Mouse (Mus musculus) right cerebral cortex, adult 18-20 months (tissue): Measurements from ENCODE around the gene Myod1.

Experiments used
- DNase-seq: peaks from one replicate; pipeline ENCODE4 v3.0.0; 2022; ENCODE audit warnings: mixed read lengths

The Myod1 gene

GRCm38 (mm10) chr7:46376172-46377007 lies at the start of gene Myod1:
TSS of gene Myod1 (plus strand) at chr7:46376474.
- DNase-seq: no peak

- peak; percentile 51 for DNase-seq
Measured at GRCm38 (mm10) chr7:46327896-46328295, 48.4 kb upstream of the Myod1 start.

GRCm38 (mm10) chr7:46337397-46337796 lies 38.9 kb upstream of the Myod1 start:
- DNase-seq: no peak

GRCm38 (mm10) chr7:46339818-46340217 lies 36.5 kb upstream of the Myod1 start:
- no peak for DNase-seq

GRCm38 (mm10) chr7:46340295-46340694 lies 36.0 kb upstream of the Myod1 start:
- no peak for DNase-seq

GRCm38 (mm10) chr7:46341471-46341870 lies 34.8 kb upstream of the Myod1 start:
- no peak for DNase-seq

- no peak for DNase-seq
Measured at GRCm38 (mm10) chr7:46347692-46348091, 28.6 kb upstream of the Myod1 start.

- DNase-seq: peak; percentile 20
Measured at GRCm38 (mm10) chr7:46348813-46349212, 27.5 kb upstream of the Myod1 start.

GRCm38 (mm10) chr7:46350119-46350702 lies 26.1 kb upstream of the Myod1 start:
- DNase-seq: no peak

- no peak for DNase-seq
Measured at GRCm38 (mm10) chr7:46352748-46353147, 23.5 kb upstream of the Myod1 start.

- no peak for DNase-seq
Measured at GRCm38 (mm10) chr7:46353216-46353615, 23.1 kb upstream of the Myod1 start.

- no peak for DNase-seq
Measured at GRCm38 (mm10) chr7:46353875-46354274, 22.4 kb upstream of the Myod1 start.

- no peak for DNase-seq
Measured at GRCm38 (mm10) chr7:46361776-46362175, 14.5 kb upstream of the Myod1 start.

- DNase-seq: peak; percentile 46
Measured at GRCm38 (mm10) chr7:46364154-46364553, 12.1 kb upstream of the Myod1 start.

- DNase-seq: no peak
Measured at GRCm38 (mm10) chr7:46365810-46366209, 10.5 kb upstream of the Myod1 start.

GRCm38 (mm10) chr7:46371104-46371503 lies 5.2 kb upstream of the Myod1 start:
- no peak for DNase-seq

GRCm38 (mm10) chr7:46377008-46377346 lies 703 bp downstream of the Myod1 start:
- no peak for DNase-seq

- no peak for DNase-seq
Measured at GRCm38 (mm10) chr7:46378123-46378522, 1.8 kb downstream of the Myod1 start.

GRCm38 (mm10) chr7:46378983-46379382 lies 2.7 kb downstream of the Myod1 start:
- peak; percentile 65 for DNase-seq

- DNase-seq: no peak
Measured at GRCm38 (mm10) chr7:46380625-46381024, 4.4 kb downstream of the Myod1 start.

GRCm38 (mm10) chr7:46387430-46387829 lies 11.2 kb downstream of the Myod1 start:
- DNase-seq: no peak

- DNase-seq: no peak
Measured at GRCm38 (mm10) chr7:46389456-46390085, 13.3 kb downstream of the Myod1 start.

- no peak for DNase-seq
Measured at GRCm38 (mm10) chr7:46390226-46390625, 14.0 kb downstream of the Myod1 start.

- DNase-seq: no peak
Measured at GRCm38 (mm10) chr7:46391701-46392100, 15.4 kb downstream of the Myod1 start.
